Mouse (Mus musculus) liver, embryonic 14.5 days (tissue): ENCODE results near the gene Fermt2. TPM values are rescaled to one million over a fixed set of nuclear protein-coding genes. Genes with fewer than 3 reads are reported as not detected.
A peak's percentile ranks its signal among the peaks of the same experiment; 100 is the strongest.
"Not testable (repeated sequence)": the region's sequence is repeated elsewhere in the genome, so short reads cannot be mapped to it uniquely, and the experiment has no call there.

ENCODE experiments used
- ATAC-seq: fragments of 200-750 bp; cut with Nextera tagmentation; 2 replicates; pipeline ENCODE4 v1.8.0; 2017; ENCODE audit warnings: moderate number of reproducible peaks, mild to moderate bottlenecking, moderate library complexity; ENCODE audit not compliant: insufficient read depth
- DNase-seq, 3 experiments: peaks; one replicate each; pipeline ENCODE4 v3.0.0-alpha.2; 2012 to 2013; ENCODE audit warnings: low read depth in 3 of 3, low spot score in 3 of 3
- H3K27ac ChIP-seq: fragments of 300-500 bp; sonication (generic); 2 replicates; pipeline ENCODE4 v1.5.1; 2014; ENCODE audit warnings: moderate library complexity, mild to moderate bottlenecking, control low read depth, inconsistent platforms
- H3K27me3 ChIP-seq: fragments of 300-500 bp; sonication (generic); 2 replicates; pipeline ENCODE4 v1.6.1; 2014; ENCODE audit warnings: mild to moderate bottlenecking, low read length, moderate library complexity; ENCODE audit not compliant: control insufficient read depth, insufficient read depth
- H3K36me3 ChIP-seq: fragments of 300-500 bp; sonication (generic); replicated peaks from 2 replicates; pipeline ENCODE4 v1.6.1; 2014; ENCODE audit warnings: low read depth; ENCODE audit not compliant: control insufficient read depth, insufficient read depth
- H3K4me1 ChIP-seq, 2 experiments: fragments of 200-500 bp in 1 of 2; fragments of 300-500 bp in 1 of 2; sonication (generic) in 1 of 2; replicated peaks; 2 replicates each; pipeline ENCODE4 v1.6.1; 2012 to 2014; ENCODE audit warnings: antibody characterized with exemption in 1 of 2, inconsistent platforms in 1 of 2, low read length in 1 of 2; ENCODE audit not compliant: control insufficient read depth in 2 of 2, insufficient read depth in 2 of 2
- H3K4me2 ChIP-seq: fragments of 300-500 bp; sonication (generic); 2 replicates; pipeline ENCODE4 v1.6.1; 2014; ENCODE audit warnings: low read depth, mild to moderate bottlenecking, control low read depth, moderate library complexity
- H3K4me3 ChIP-seq, 2 experiments: fragments of 200-500 bp in 1 of 2; fragments of 300-500 bp in 1 of 2; sonication (generic) in 1 of 2; 2 replicates each; pipeline ENCODE4 v1.5.1; 2012 to 2014; ENCODE audit warnings: low read depth in 2 of 2, low read length in 2 of 2, mild to moderate bottlenecking in 2 of 2, control low read depth in 1 of 2, inconsistent platforms in 1 of 2, moderate library complexity in 1 of 2; ENCODE audit not compliant: insufficient read depth in 1 of 2
- H3K9ac ChIP-seq: fragments of 300-500 bp; sonication (generic); replicated peaks from 2 replicates; pipeline ENCODE4 v1.6.1; 2014; ENCODE audit warnings: mild to moderate bottlenecking, control low read depth, moderate library complexity
- H3K9me3 ChIP-seq: fragments of 300-500 bp; sonication (generic); 2 replicates; pipeline ENCODE4 v1.6.1; 2016; ENCODE audit warnings: low read length, mixed read lengths; ENCODE audit not compliant: control insufficient read depth
- CTCF ChIP-seq: IDR thresholded peaks from 2 replicates; pipeline ENCODE4 v1.5.1; 2016; ENCODE audit warnings: antibody characterized with exemption, low read depth, control low read depth
- EP300 ChIP-seq: IDR thresholded peaks from 2 replicates; pipeline ENCODE4 v1.6.1; 2016; ENCODE audit warnings: antibody characterized with exemption, low read depth
- WGBS: fragments of 180-500 bp; shearing (Covaris S2); extraction: QIAGEN DNeasy Blood & Tissue Kit; methylation state at CpG from one replicate; pipeline ENCODE4 v1.1.7; 2014; ENCODE audit not compliant: insufficient replicate concordance; 5-methylcytosine and 5-hydroxymethylcytosine counted together
- polyA plus RNA-seq, 2 experiments: library from polyadenylated mRNA; depleted of rRNA in 1 of 2; stranded (reverse) in 1 of 2; unstranded in 1 of 2; fragments of >200 nt; fragmentation: Nextera tagmentation in 1 of 2; extraction: Ambion mirVana in 1 of 2; gene quantifications; 2 replicates each; pipeline versions ENCODE4 v1.2.1 to v1.2.3; 2012 to 2014

The Fermt2 gene
- polyA plus RNA-seq, 2 experiments, result 13.6 to 25.5 TPM

- Histone ChIP-seq H3K36me3 (no peaks in the 10 kb centered on the region), H3K9me3 (no peaks in the 10 kb centered on the region), H3K4me2 (no peak overlapping the region), H3K4me3 (no peak overlapping the region), H3K27me3 (no peaks in the 10 kb centered on the region), H3K9ac (no peak overlapping the region), H3K4me1 (peaks cover 0 to 2% of the 10 kb centered on the region in 2 experiments; a peak in 2 of 4 replicates), H3K27ac (no peak overlapping the region)
- peak; percentile 59 for TF ChIP-seq CTCF
- TF ChIP-seq EP300, result no peak
- DNase-seq (no peak), ATAC-seq (no peak)
- WGBS, result 82% methylated on average over 8 of the region's 8 CpGs
Measured at GRCm38 (mm10) chr14:45469446-45469845, 60.5 kb downstream of the Fermt2 start.

- H3K9ac ChIP-seq, H3K4me2 ChIP-seq, ATAC-seq, H3K9me3 ChIP-seq, DNase-seq, H3K4me1 ChIP-seq, H3K36me3 ChIP-seq, H3K27me3 ChIP-seq, H3K4me3 ChIP-seq, H3K27ac ChIP-seq: not testable (repeated sequence)
- WGBS, result 67% methylated on average over 8 of the region's 8 CpGs
Measured at GRCm38 (mm10) chr14:45466371-45466770, 63.5 kb downstream of the Fermt2 start.

GRCm38 (mm10) chr14:45464036-45465035, 65.6 kb downstream of the Fermt2 start:
- Histone ChIP-seq H3K4me3 (no peak overlapping the region), H3K27me3 (no peaks in the 10 kb centered on the region), H3K4me1 (no peaks in the 10 kb centered on the region; a peak in 1 of 4 replicates), H3K9ac (no peak overlapping the region), H3K27ac (no peak overlapping the region), H3K9me3 (no peaks in the 10 kb centered on the region), H3K4me2 (no peak overlapping the region), H3K36me3 (no peaks in the 10 kb centered on the region)
- TF ChIP-seq EP300 (no peak), CTCF (no peak)
- ATAC-seq (no peak), DNase-seq (no peak)
- 63% methylated on average over 19 of the region's 19 CpGs for WGBS

GRCm38 (mm10) chr14:45463599-45463998, 66.3 kb downstream of the Fermt2 start:
- ATAC-seq (no peak), DNase-seq (no peak)
- Histone ChIP-seq H3K36me3 (no peaks in the 10 kb centered on the region), H3K4me3 (no peak overlapping the region), H3K27me3 (no peaks in the 10 kb centered on the region), H3K9ac (no peak overlapping the region), H3K4me1 (no peaks in the 10 kb centered on the region; a peak in 1 of 4 replicates), H3K27ac (no peak overlapping the region), H3K4me2 (no peak overlapping the region), H3K9me3 (no peaks in the 10 kb centered on the region)
- WGBS, result 31% methylated on average over 10 of the region's 10 CpGs
- TF ChIP-seq EP300 (no peak), CTCF (no peak)

- Histone ChIP-seq H3K9me3 (no peaks in the 10 kb centered on the region), H3K27ac (no peak overlapping the region), H3K4me1 (no peaks in the 10 kb centered on the region; a peak in 1 of 4 replicates), H3K36me3 (no peaks in the 10 kb centered on the region), H3K4me2 (no peak overlapping the region), H3K9ac (no peak overlapping the region), H3K27me3 (no peaks in the 10 kb centered on the region), H3K4me3 (no peak overlapping the region)
- 65% methylated on average over 10 of the region's 10 CpGs for WGBS
- DNase-seq (no peak), ATAC-seq (no peak)
- no peak for TF ChIP-seq CTCF
- no peak for TF ChIP-seq EP300
Measured at GRCm38 (mm10) chr14:45462875-45463475, 66.9 kb downstream of the Fermt2 start.
